Mouse (Mus musculus) erythroblast, embryonic 14.5 days (primary cell): ENCODE data around the gene Depp1.

ENCODE experiments used
- GATA1 ChIP-seq: IDR thresholded peaks from 2 replicates; pipeline ENCODE4 v1.6.1; 2012; ENCODE audit warnings: low read length, inconsistent platforms, mixed read lengths
- TAL1 ChIP-seq: IDR thresholded peaks from 3 replicates; pipeline ENCODE4 v1.6.1; 2012; ENCODE audit warnings: low read length, inconsistent platforms, mixed read lengths

- TF ChIP-seq GATA1, result no peak
- TF ChIP-seq TAL1, result no peak
Measured at GRCm38 (mm10) chr6:116682317-116682716, 31.9 kb downstream of the Depp1 start.
